Mouse (Mus musculus): ENCODE results near the gene Riox2.

The Riox2 gene

DNA sequence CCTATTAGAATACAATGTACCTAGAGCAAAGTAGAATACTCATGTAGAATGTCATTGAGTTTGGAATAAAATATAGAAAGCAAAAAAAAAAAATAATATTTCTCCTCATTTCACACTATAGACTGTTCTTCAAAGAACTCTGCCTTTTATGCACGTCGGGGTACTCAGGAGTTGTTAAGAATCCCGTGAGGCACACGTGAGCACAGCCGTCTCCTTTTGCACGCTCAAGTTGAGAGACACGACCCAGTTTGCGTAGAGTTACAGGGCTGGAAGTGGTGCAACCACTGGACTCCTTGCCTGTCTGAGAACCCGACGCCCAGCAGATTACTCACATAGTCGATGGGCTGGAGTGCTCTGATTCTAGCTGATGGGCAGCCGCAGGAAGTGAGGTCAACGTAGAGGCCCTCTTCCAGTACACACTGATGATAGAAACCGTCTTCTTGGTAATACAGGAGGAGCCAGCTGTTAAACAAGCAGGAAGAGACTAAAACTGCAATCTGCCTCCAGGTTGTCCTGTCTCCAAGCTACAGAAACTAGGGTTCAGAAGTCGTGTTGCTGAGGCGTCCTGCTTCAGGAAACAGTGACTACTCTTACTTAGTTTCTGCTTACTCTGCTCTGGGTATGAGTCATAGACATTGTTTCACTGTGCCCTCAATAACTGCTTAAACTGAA, 50.3 kb downstream of the Riox2 start:
- DNase-seq (ENCODE audit: low read depth): no peak

DNA sequence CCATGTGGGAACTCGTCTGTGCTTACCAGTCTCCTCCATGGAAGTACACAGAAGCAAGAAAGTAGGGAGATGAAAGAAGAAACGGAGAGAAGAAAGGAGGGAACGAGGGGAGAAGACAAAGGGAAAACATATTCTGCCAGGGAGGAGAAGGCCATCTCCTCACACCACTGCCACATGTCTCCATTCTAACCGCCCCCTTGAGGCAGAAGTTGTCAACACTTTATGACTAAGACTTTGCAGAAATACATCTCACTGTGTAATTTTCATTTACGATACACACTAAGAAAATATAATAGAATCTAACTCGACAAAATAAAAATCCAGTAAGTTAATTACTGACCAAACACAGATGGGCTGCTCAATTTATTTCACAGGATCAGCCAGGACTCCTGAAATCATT, 55.4 kb downstream of the Riox2 start:
- no peak for DNase-seq (ENCODE audit: low read depth)

DNA sequence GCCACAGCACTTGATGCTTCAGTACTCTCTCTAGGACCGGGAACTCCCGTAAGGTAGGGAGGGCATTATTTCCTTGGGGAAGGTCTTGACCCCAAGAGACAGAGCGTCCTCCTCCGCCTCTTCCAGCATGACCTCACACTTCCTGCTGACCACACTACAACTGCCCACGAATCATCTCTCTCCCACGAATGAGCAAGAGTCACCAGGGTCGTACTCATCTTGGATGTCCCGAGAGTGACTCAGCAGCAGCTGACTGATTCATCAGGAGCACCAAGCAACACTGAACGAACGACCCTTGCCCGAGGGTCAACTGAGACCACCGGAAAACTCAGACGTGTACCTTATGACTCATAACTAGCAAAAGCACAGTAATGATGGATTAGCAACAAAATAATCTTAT, 58.0 kb downstream of the Riox2 start:
- DNase-seq (ENCODE audit: low read depth): no peak

DNA sequence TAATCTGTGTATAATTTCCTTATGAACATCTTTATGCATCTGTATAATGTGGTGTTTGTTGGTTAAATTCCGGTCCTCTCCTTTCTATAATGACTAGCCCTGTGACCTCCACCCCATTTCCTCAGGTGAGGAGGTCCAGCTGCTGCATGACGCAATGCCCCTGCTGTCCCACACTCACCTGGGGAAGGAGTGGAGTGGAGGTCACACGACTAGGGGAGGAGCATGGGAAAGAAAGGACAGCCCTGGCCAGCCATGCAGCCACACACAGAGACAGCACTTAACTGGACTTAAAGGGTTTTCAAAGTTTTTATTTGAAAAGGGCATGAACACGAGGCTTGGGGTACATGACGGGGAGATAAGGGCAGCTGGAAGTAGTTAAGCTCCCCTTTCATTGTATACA, 59.7 kb downstream of the Riox2 start:
- no peak for DNase-seq (ENCODE audit: low read depth)

DNA sequence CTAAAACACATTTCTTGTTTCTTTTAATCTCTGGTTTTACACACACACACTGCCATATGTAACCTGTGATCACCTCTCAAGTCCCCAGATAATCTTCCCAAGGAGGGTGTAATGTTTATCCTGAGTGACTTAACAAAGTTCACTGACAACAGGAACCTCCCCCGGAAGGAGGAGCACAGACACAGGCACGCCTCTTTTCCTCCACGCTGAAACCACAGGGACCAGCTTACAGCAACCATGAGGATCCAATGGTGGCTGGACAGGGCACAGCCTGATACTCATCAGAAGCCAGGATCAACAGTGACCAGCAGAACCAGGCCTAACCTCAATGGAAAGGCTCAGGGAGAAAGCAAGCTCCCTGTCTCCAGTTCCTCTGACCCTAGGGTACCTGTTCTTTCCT, 61.0 kb downstream of the Riox2 start:
- DNase-seq (ENCODE audit: low read depth): no peak

DNA sequence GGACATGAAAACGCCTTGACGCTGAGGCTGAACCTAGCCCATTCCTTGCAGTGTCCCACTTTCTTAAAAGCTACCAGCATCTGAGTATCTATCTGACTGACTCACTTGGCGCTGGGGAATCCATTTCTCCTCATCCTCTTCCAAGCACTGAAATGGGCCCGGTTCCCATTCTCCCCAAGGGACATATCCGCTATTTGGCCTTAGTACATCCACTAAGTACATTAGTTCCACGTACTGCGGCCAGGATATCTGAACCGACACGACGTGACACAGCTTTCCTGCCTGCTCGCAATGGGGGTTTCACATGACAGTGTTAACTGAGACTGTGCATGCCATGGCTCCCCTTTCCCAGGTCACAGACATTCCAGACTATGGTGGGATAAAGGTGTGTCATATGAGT, 62.8 kb downstream of the Riox2 start:
- DNase-seq (ENCODE audit: low read depth): no peak

DNA sequence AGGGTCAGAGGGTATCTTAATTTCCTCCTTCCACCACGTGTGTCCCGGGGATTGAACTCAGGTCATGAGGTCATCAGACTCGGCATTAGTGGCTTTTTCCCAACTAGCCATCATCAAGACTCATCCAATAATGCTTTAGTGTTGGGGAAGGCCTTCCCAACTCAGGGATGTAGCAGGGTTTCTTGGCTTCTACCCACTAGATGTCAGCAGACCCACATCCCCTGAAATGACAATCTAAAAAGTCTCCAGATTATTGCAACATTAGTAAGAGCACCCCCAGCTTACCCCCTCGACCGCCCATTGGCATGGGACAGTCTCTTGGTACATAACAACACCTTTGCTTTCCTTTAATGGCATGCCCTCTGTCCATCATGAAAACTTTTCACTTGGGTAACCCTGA, 64.1 kb downstream of the Riox2 start:
- DNase-seq (ENCODE audit: low read depth): no peak

DNA sequence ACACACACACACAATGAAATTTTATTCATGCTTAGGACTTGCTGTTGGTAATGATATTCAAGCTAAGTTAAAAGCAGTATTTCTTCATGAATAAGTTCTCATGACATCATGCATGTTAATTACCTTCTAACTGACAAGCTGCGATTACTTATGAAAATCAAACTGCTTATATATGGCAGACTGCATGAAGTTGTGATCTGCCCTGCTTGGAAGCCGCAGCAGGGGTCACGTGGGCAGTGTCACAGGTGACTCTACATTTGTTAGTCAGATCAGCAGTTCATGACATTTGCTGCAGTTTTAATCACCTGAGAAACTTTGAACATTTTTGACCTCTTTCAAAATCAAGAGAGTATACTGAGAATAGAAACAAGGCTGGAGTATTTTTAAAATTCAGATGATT, 69.4 kb downstream of the Riox2 start:
- DNase-seq (ENCODE audit: low read depth): no peak

DNA sequence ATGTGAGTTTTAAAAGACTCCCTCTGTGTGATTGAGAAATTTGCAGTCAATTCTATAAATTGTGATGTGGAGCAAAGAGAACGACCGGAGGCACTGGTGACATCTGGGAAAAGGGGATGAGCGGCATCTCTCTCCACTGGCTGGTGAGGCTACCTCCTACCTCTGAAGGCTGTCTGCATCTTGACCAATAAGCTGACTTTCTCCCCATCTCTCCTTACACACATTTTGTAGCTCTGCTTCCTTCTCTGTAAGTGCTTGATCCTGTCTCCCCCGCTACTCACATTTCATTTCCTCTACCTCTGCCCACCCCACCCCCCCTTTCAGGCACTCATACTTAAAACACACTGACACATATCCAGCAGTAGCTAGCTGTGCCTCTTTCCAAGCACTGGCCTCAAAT, 69.8 kb downstream of the Riox2 start:
- DNase-seq (ENCODE audit: low read depth): no peak

Data from naive thymus-derived CD4-positive, alpha-beta T cell, adult 2 months (primary cell).